Mouse (Mus musculus) lung, adult 2 months (tissue): Measurements from ENCODE around the gene Dhx9. TPM values are rescaled to one million over a fixed set of nuclear protein-coding genes. Genes with fewer than 3 reads are reported as not detected.
"Not testable (repeated sequence)": the region's sequence is repeated elsewhere in the genome, so short reads cannot be mapped to it uniquely, and the experiment has no call there.

Experiments used
- DNase-seq: peaks from one replicate; pipeline ENCODE4 v3.0.0; 2022
- H3K4me1 ChIP-seq: fragments of 200-500 bp; 2 replicates; pipeline ENCODE4 v1.6.1; 2011; ENCODE audit warnings: low read length; ENCODE audit not compliant: control insufficient read depth, insufficient read depth
- H3K4me3 ChIP-seq: fragments of 200-500 bp; replicated peaks from 2 replicates; pipeline ENCODE3; 2011; ENCODE audit warnings: low read depth, mild to moderate bottlenecking, control low read depth, low read length; ENCODE audit errors: extremely low read depth
- CTCF ChIP-seq: fragments of 200-500 bp; IDR thresholded peaks from 2 replicates; pipeline ENCODE4 v1.5.1; 2011; ENCODE audit warnings: mild to moderate bottlenecking, low read length, control low read depth; ENCODE audit not compliant: insufficient read depth
- POLR2A ChIP-seq: fragments of 200-500 bp; IDR thresholded peaks from 2 replicates; pipeline ENCODE4 v1.6.1; 2011; ENCODE audit warnings: low read depth, mild to moderate bottlenecking, control low read depth, low read length, borderline replicate concordance; ENCODE audit errors: extremely low read depth
- WGBS: fragments of 180-500 bp; shearing (Covaris S2); methylation state at CpG from one replicate; pipeline ENCODE4 v1.1.7; 2018; 5-methylcytosine and 5-hydroxymethylcytosine counted together
- polyA plus RNA-seq: library from polyadenylated mRNA; depleted of rRNA; stranded (reverse); fragments of >200 nt; gene quantifications from 2 replicates; pipeline ENCODE4 v1.2.3, GENCODE M21; 2012

Gene Dhx9
- polyA plus RNA-seq, 1 experiment, result 16.1 TPM

GRCm38 (mm10) chr1:153431701-153432100 lies 55.8 kb downstream of the Dhx9 start:
- no peak overlapping the region for H3K4me3 ChIP-seq
- no peaks in the 10 kb centered on the region for H3K4me1 ChIP-seq
- no peak for DNase-seq
- WGBS, result 59% methylated on average over 10 of the region's 10 CpGs
- TF ChIP-seq POLR2A, result no peak
- TF ChIP-seq CTCF, result no peak

- 69% methylated on average over 7 of the region's 7 CpGs for WGBS
- TF ChIP-seq CTCF, result no peak
- no peak for TF ChIP-seq POLR2A
- H3K4me1 ChIP-seq, result no peaks in the 10 kb centered on the region
- H3K4me3 ChIP-seq, result no peak overlapping the region
- no peak for DNase-seq
Measured at GRCm38 (mm10) chr1:153431158-153431557, 56.3 kb downstream of the Dhx9 start.

- Histone ChIP-seq H3K4me1 (no peaks in the 10 kb centered on the region; the same call in 1 of the 2 replicates), H3K4me3 (peak within 1 kb of the TSS; percentile 54)
- TF ChIP-seq POLR2A (peak; percentile 11; the same call in 1 of the 2 replicates), CTCF (no peak)
- peak; percentile 41 for DNase-seq
- 7% methylated on average over 60 of the region's 60 CpGs for WGBS
Measured at GRCm38 (mm10) chr1:153424770-153425584, 62.5 kb downstream of the Dhx9 start, which contains the start of gene Shcbp1l. Shcbp1l (plus strand) TSS chr1:153425162.

- no peak for DNase-seq
- H3K4me1 ChIP-seq, result no peaks in the 10 kb centered on the region; the same call in 1 of the 2 replicates
- WGBS, result 15% methylated on average over 12 of the region's 12 CpGs
- TF ChIP-seq CTCF (no peak), POLR2A (no peak)
- H3K4me3 ChIP-seq, result no peak overlapping the region
Measured at GRCm38 (mm10) chr1:153424271-153424670, 63.2 kb downstream of the Dhx9 start.

GRCm38 (mm10) chr1:153417805-153418204 lies 69.7 kb downstream of the Dhx9 start:
- 83% methylated on average over 4 of the region's 4 CpGs for WGBS
- H3K4me1 ChIP-seq, DNase-seq, H3K4me3 ChIP-seq: not testable (repeated sequence)

- H3K4me1 ChIP-seq, H3K4me3 ChIP-seq, DNase-seq: not testable (repeated sequence)
- WGBS, result 64% methylated on average over 3 of the region's 3 CpGs
Measured at GRCm38 (mm10) chr1:153416271-153416832, 71.1 kb downstream of the Dhx9 start.

GRCm38 (mm10) chr1:153415742-153416141 lies 71.7 kb downstream of the Dhx9 start:
- H3K4me1 ChIP-seq, H3K4me3 ChIP-seq, DNase-seq: not testable (repeated sequence)
- WGBS, result 50% methylated on average over 2 of the region's 5 CpGs

- Histone ChIP-seq H3K4me1 (no peaks in the 10 kb centered on the region), H3K4me3 (no peak overlapping the region)
- 83% methylated on average over 4 of the region's 4 CpGs for WGBS
- TF ChIP-seq CTCF, result no peak
- TF ChIP-seq POLR2A, result no peak
- DNase-seq, result peak; percentile 40
Measured at GRCm38 (mm10) chr1:153414962-153415361, 72.5 kb downstream of the Dhx9 start.

- WGBS, result 74% methylated on average over 24 of the region's 24 CpGs
- peak; percentile 68 for DNase-seq
- 0 out of 2 replicates have a peak, but pooled peaks have one; percentile 14 for TF ChIP-seq POLR2A
- H3K4me3 ChIP-seq, result peak overlapping the region; percentile 5
- not testable (repeated sequence) for H3K4me1 ChIP-seq
Measured at GRCm38 (mm10) chr1:153414114-153414723, 73.2 kb downstream of the Dhx9 start.

GRCm38 (mm10) chr1:153413397-153414020 lies 74.0 kb downstream of the Dhx9 start:
- not testable (repeated sequence) for DNase-seq

GRCm38 (mm10) chr1:153412663-153413396 lies 74.6 kb downstream of the Dhx9 start:
- not testable (repeated sequence) for DNase-seq, H3K4me3 ChIP-seq, H3K4me1 ChIP-seq
- WGBS, result 81% methylated on average over 3 of the region's 4 CpGs

More at GRCm38 (mm10) chr1:153413397-153414020, 74.0 kb downstream of the Dhx9 start:
- not testable (repeated sequence) for H3K4me3 ChIP-seq, H3K4me1 ChIP-seq
- 82% methylated on average over 13 of the region's 13 CpGs for WGBS
